Mouse (Mus musculus): ENCODE measurements around the gene Fxyd2. TPM values are rescaled to one million over a fixed set of nuclear protein-coding genes. Genes with fewer than 3 reads are reported as not detected.

Fxyd2 gene
- total RNA-seq, 1 experiment from 2014 or later = not detected

DNA sequence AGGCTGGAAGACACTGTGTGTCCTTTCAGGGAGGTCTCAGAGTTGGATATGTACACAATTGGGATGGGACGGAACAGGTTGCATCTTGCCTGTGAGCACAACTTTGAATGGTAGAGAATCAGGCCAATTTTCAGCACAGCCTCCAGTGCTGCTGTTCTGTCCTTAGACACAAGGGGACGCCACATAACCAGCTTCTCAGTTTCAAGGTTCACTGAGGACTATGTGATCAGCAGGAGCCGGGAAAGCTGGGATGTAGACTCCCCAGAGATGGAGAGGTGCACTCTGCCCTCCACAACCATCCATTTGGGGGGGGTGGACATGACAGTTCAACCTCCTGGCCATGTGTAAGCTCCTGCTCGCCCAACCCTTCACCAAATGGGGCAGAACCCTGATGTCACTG is 16.4 kb downstream of the Fxyd2 start:
- no peak for ATAC-seq (replicated peaks; ENCODE audit: insufficient number of reproducible peaks, low FRiP score, low TSS enrichment, poor library complexity, severe bottlenecking)

- peak; percentile 82 for ATAC-seq (replicated peaks; ENCODE audit: insufficient number of reproducible peaks, low FRiP score, low TSS enrichment, poor library complexity, severe bottlenecking)
These were observed 17.8 kb downstream of the Fxyd2 start for GRCm38 (mm10) chr9:45417245-45417644.

DNA sequence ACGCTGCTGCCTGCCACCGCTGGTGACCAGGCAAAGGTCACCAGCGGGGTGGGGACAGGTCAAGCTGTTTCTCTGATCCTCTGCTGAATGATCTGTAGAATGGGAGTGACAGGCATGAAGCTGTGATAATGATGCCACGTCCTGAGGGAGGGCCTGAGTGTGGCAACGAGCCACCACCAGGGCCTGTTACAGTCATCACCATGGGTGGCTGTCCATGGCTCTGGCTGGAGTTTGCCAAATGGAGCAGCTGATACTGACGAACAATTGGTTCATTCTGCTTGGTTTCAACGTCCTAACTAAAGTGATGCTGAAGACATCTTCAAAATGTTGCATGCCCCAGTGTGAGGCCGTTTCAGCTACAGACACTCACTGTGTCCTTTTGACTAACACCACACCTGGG is 18.8 kb downstream of the Fxyd2 start:
- ATAC-seq (replicated peaks; ENCODE audit: insufficient number of reproducible peaks, low FRiP score, low TSS enrichment, poor library complexity, severe bottlenecking) = no peak

DNA sequence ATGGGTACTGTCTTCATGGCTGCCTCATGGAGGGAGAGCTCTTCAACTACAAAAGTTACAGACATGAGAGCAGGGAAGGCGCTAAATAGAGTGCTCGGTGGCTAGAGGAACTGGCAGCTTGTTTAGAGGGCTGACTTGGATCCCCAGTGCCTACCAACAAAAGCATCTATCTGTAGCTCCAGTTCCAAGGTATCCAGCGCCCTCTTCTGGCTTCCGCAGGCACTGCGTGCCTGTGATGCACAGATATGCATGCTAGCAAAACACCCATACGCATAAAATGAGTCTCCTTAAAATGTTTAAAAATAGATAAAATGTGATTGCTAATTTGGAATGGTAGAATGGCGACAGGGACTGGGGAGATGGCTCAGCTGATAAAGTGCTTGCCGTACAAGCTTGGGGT is 21.7 kb downstream of the Fxyd2 start:
- no peak for ATAC-seq (replicated peaks; ENCODE audit: insufficient number of reproducible peaks, low FRiP score, low TSS enrichment, poor library complexity, severe bottlenecking)

- ATAC-seq (replicated peaks; ENCODE audit: insufficient number of reproducible peaks, low FRiP score, low TSS enrichment, poor library complexity, severe bottlenecking) = no peak
These were observed 23.4 kb downstream of the Fxyd2 start for GRCm38 (mm10) chr9:45422761-45423298.

DNA sequence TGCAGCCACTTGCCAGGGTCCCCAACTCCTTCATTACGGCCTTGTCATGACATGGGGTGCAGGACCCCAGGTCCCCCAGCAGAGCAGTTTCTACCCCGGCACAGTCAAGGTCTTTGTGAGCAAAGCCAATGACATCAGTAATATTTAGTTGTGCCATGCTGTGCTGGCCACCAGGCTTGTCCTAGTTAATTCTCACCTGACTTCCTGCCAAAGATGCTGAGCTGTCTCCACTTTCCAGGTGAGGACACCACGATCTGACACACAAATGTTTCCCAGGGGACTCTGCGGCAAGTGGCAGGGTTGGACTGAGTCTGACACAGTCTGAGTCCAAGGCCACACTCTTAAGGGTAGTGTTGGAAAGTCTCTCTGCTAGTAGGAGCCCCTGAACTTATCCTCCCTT is 27.0 kb downstream of the Fxyd2 start, which contains the start of gene Dscaml1:
Dscaml1 (plus strand) TSS at position 173 of the 400 bp plus-strand sequence.
- no peak for ATAC-seq (replicated peaks; ENCODE audit: insufficient number of reproducible peaks, low FRiP score, low TSS enrichment, poor library complexity, severe bottlenecking)

- ATAC-seq (replicated peaks; ENCODE audit: insufficient number of reproducible peaks, low FRiP score, low TSS enrichment, poor library complexity, severe bottlenecking) = no peak
These were observed 29.9 kb downstream of the Fxyd2 start for GRCm38 (mm10) chr9:45429392-45429791.

- ATAC-seq (replicated peaks; ENCODE audit: insufficient number of reproducible peaks, low FRiP score, low TSS enrichment, poor library complexity, severe bottlenecking) = no peak
These were observed 30.7 kb downstream of the Fxyd2 start for GRCm38 (mm10) chr9:45429951-45430697.

- no peak for ATAC-seq (replicated peaks; ENCODE audit: insufficient number of reproducible peaks, low FRiP score, low TSS enrichment, poor library complexity, severe bottlenecking)
These were observed 31.2 kb downstream of the Fxyd2 start for GRCm38 (mm10) chr9:45430698-45430959.

GRCm38 (mm10) chr9:45431150-45431549 is 31.7 kb downstream of the Fxyd2 start:
- no peak for ATAC-seq (replicated peaks; ENCODE audit: insufficient number of reproducible peaks, low FRiP score, low TSS enrichment, poor library complexity, severe bottlenecking)

- 0 out of 2 replicates have a peak, but pooled peaks have one; percentile 13 for ATAC-seq (replicated peaks; ENCODE audit: insufficient number of reproducible peaks, low FRiP score, low TSS enrichment, poor library complexity, severe bottlenecking)
These were observed 33.2 kb downstream of the Fxyd2 start for GRCm38 (mm10) chr9:45432639-45433038.

DNA sequence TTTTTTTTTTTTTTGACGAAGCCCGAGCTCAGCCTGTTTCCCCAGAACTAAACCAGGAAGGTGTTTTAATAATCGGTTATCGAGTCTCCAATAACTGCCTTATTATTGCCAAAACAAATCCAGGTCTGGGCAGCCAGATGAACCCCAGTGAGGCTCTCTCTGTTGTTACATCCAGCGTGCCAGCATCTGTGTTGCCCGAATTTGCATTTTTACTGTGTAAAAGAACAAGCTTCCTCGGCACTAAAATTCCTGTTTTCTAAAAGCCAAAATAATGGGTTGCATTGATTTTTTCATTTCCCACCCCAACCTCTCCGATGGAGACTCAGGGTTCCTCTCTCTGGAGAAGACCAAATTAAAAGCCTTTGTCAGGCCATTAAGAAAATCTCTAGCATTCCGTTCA is 33.6 kb downstream of the Fxyd2 start:
- ATAC-seq (replicated peaks; ENCODE audit: insufficient number of reproducible peaks, low FRiP score, low TSS enrichment, poor library complexity, severe bottlenecking) = no peak

- no peak for ATAC-seq (replicated peaks; ENCODE audit: insufficient number of reproducible peaks, low FRiP score, low TSS enrichment, poor library complexity, severe bottlenecking)
These were observed 34.7 kb downstream of the Fxyd2 start for GRCm38 (mm10) chr9:45434171-45434570.

DNA sequence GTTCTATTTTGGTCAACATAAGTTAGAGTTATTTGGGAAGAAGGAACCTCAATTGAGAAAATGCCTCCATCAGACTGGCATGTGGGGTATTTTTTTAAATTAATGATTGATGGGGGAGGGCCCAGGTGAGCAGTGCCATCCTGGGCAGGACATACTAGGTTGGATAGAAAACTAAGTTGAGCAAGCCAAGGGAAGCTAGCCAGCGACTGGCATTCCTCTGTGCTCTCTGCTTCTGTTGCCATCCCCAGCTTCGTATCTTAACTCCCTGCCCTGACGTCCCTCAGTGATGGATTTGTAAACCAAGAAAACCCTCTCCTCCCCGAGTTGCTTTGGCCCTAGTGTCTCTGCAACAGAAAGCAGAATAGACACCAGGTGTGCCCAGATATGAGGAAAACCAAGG is 39.6 kb downstream of the Fxyd2 start:
- no peak for ATAC-seq (replicated peaks; ENCODE audit: insufficient number of reproducible peaks, low FRiP score, low TSS enrichment, poor library complexity, severe bottlenecking)

- ATAC-seq (replicated peaks; ENCODE audit: insufficient number of reproducible peaks, low FRiP score, low TSS enrichment, poor library complexity, severe bottlenecking) = no peak
These were observed 40.8 kb downstream of the Fxyd2 start for GRCm38 (mm10) chr9:45440083-45440784.

DNA sequence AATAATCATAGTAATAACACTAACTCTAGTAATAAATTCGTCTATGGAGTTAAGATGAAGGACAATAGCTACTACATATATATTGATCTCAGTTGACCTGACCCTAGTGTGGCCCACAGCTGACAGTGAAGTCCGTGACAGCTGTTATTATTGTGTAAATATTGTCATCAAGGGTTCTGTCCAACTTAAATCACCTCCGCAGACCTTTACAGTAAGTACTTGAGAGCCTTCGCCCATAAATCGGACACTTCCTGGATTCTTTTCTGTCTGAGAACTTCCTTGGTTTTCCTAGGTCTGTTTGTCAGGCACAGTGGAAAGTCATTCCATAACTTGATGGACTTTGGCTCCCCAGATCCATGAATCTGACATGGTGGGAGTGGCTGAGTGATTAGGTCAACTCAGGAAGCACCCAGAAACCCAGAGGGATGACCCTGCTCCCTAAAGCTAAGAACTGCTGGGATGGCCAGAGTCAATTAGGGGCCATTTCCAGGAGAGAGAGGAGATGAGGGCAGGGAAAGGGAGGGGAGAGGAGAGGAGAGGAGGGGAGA is 44.9 kb downstream of the Fxyd2 start:
- ATAC-seq (replicated peaks; ENCODE audit: insufficient number of reproducible peaks, low FRiP score, low TSS enrichment, poor library complexity, severe bottlenecking) = no peak

DNA sequence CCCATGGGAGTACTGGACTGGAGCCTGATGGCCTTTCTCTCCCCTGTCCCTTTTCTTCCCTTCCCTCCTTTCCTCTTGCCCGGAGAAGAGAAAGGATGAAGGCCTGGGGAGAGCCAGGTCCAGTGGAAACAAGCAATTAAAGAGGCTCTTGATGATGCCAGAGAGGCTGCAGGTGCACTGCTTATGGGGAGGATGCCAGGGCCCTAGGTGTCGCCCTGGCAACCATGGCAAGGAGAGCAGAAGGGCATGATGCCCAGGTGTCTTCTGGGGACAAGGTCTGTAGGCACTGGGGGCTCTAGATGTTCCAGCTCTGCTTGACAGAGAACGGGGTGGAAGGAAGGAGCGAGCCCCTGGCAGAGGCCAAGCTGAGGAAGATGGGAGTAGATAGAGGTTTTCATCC is 50.2 kb downstream of the Fxyd2 start:
- ATAC-seq (replicated peaks; ENCODE audit: insufficient number of reproducible peaks, low FRiP score, low TSS enrichment, poor library complexity, severe bottlenecking) = no peak

DNA sequence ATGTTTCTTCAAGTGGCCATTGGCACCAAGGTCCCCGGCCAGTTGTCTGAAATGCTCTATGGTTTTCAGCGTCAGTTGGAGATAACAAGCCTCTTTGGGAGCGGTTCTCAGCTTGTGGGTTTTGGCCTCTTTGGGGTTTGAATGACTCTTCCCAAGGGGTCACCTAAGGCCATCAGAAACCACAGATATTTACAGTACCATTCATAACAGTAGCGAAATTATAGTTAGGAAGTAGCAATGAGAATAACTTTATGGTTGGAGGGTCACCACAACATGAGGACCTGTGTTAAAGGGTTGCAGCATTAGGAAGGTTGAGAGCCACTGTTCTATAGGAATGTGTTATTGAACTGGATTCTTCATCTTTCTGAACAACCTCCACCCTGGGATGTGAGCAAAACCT is 51.9 kb downstream of the Fxyd2 start:
- no peak for ATAC-seq (replicated peaks; ENCODE audit: insufficient number of reproducible peaks, low FRiP score, low TSS enrichment, poor library complexity, severe bottlenecking)

DNA sequence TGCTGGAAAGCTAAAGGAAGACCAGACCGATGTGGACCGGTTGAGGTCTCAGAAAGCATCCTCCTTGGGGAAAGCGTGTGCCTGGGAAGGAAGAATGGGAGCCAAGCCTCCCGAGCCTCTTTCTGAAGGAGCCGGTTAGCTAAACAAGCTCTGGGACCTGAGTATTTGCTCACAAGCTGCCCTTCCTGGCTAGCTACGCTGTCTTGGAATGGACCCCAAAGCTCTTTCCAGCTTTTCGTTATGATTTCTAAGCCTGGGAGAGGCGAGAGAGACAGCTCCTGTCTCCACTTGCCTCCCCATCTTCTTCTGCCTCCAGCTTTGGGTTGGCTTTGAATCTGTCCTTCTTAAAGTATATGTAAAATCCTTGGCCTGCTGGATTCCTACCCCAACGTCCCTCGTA is 54.6 kb downstream of the Fxyd2 start:
- no peak for ATAC-seq (replicated peaks; ENCODE audit: insufficient number of reproducible peaks, low FRiP score, low TSS enrichment, poor library complexity, severe bottlenecking)

All from monocyte, adult 5-6 weeks (primary cell).